Mouse (Mus musculus): ENCODE data around the gene Gm40193. TPM values are rescaled to one million over a fixed set of nuclear protein-coding genes. Genes with fewer than 3 reads are reported as not detected.
"Not testable (repeated sequence)": the region's sequence is repeated elsewhere in the genome, so short reads cannot be mapped to it uniquely, and the experiment has no call there.

The Gm40193 gene
- polyA plus RNA-seq, 1 experiment from 2014 or later = not detected

GRCm38 (mm10) chr11:70539423-70539822 is 6.7 kb upstream of the Gm40193 start:
- Histone ChIP-seq H3K9me3 (ENCODE audit: low read length) (no peaks in the 10 kb centered on the region), H3K9ac (replicated peaks) (peak overlapping the region; percentile 63), H3K27me3 (ENCODE audit: insufficient read depth, low read length) (peaks cover 5% of the 10 kb centered on the region; the same call in 1 of the 2 replicates), H3K4me1 (ENCODE audit: insufficient read depth) (peaks cover 4% of the 10 kb centered on the region; the same call in 1 of the 2 replicates), H3K27ac (ENCODE audit: low read depth) (peak overlapping the region; percentile 34; the same call in 1 of the 2 replicates), H3K36me3 (replicated peaks; ENCODE audit: insufficient read depth, low read length) (no peaks in the 10 kb centered on the region), H3K4me3 (ENCODE audit: low read depth, low read length) (peak overlapping the region; percentile 58), H3K4me2 (ENCODE audit: low read depth, low read length) (peak overlapping the region; percentile 79)
- no peak for TF ChIP-seq EP300 (IDR thresholded peaks at IDR 0.05; ENCODE audit: low read depth)
- TF ChIP-seq CTCF (IDR thresholded peaks at IDR 0.05; ENCODE audit: low read depth) = no peak
- 14% methylated on average over 9 of the region's 9 CpGs for WGBS (ENCODE audit: insufficient replicate concordance)
- ATAC-seq (no peak), DNase-seq (no peak)

DNA sequence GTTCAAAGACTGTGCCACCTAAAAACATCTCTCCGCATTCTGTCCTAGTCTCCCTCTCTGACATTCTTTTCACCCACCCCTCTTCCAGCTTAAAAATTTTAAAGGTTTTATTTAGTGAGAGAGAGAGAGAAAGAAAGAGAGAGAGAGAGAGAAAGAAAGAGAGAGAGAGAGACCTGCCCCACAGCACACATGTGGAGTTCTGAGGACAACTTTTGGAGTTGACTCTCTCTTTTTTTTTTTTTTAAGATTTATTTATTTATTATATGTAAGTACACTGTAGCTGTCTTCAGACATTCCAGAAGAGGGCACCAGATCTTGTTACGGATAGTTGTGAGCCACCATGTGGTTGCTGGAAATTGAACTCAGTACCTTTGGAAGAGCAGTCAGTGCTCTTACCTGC is 1.7 kb downstream of the Gm40193 start:
- TF ChIP-seq CTCF (IDR thresholded peaks at IDR 0.05; ENCODE audit: low read depth) = 0 out of 2 replicates have a peak, but pooled peaks have one; percentile 12
- not testable (repeated sequence) for H3K9ac ChIP-seq (replicated peaks); H3K27me3 ChIP-seq (ENCODE audit: insufficient read depth, low read length); H3K9me3 ChIP-seq (ENCODE audit: low read length); H3K4me3 ChIP-seq (ENCODE audit: low read depth, low read length); H3K27ac ChIP-seq (ENCODE audit: low read depth); ATAC-seq; H3K4me2 ChIP-seq (ENCODE audit: low read depth, low read length); DNase-seq; H3K4me1 ChIP-seq (ENCODE audit: insufficient read depth)
- H3K36me3 ChIP-seq (replicated peaks; ENCODE audit: insufficient read depth, low read length) = peaks cover 12% of the 10 kb centered on the region
- 75% methylated on average over 2 of the region's 2 CpGs for WGBS (ENCODE audit: insufficient replicate concordance)

DNA sequence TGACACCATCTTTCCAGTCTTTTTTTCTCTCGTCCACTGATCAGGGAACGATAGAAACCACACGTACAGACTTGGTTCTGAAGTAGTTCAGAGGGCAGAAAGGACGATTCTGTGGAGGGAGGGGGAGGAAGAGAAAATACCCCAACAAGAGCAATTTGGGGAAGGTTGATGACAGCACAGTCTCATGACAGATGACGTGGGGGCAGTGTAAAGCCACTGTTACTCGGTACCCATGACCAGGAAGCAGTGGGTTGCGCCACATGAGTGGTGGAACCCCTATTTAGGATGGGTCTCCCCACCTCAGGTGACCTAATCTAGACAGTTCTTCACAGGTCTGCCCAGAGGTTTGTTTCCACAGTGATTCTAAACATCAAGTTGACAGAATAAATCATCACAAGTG is 4.1 kb downstream of the Gm40193 start:
- no peaks in the 10 kb centered on the region for H3K9me3 ChIP-seq (ENCODE audit: low read length)
- 75% methylated on average over 7 of the region's 7 CpGs for WGBS (ENCODE audit: insufficient replicate concordance)
- H3K9ac ChIP-seq (replicated peaks) = no peak overlapping the region
- H3K36me3 ChIP-seq (replicated peaks; ENCODE audit: insufficient read depth, low read length) = peaks cover 12% of the 10 kb centered on the region
- peaks cover 6% of the 10 kb centered on the region for H3K4me1 ChIP-seq (ENCODE audit: insufficient read depth)
- no peak overlapping the region for H3K4me2 ChIP-seq (ENCODE audit: low read depth, low read length)
- H3K4me3 ChIP-seq (ENCODE audit: low read depth, low read length) = no peak overlapping the region
- DNase-seq = no peak
- TF ChIP-seq CTCF (IDR thresholded peaks at IDR 0.05; ENCODE audit: low read depth) (no peak), EP300 (IDR thresholded peaks at IDR 0.05; ENCODE audit: low read depth) (no peak)
- no peak for ATAC-seq
- H3K27me3 ChIP-seq (ENCODE audit: insufficient read depth, low read length) = no peaks in the 10 kb centered on the region
- no peak overlapping the region for H3K27ac ChIP-seq (ENCODE audit: low read depth)

- peaks cover 6% of the 10 kb centered on the region for H3K4me1 ChIP-seq (ENCODE audit: insufficient read depth)
- H3K27me3 ChIP-seq (ENCODE audit: insufficient read depth, low read length) = no peaks in the 10 kb centered on the region
- H3K4me2 ChIP-seq (ENCODE audit: low read depth, low read length) = peak overlapping the region; percentile 80
- H3K36me3 ChIP-seq (replicated peaks; ENCODE audit: insufficient read depth, low read length) = peaks cover 12% of the 10 kb centered on the region
- TF ChIP-seq EP300 (IDR thresholded peaks at IDR 0.05; ENCODE audit: low read depth) = no peak
- no peak for TF ChIP-seq CTCF (IDR thresholded peaks at IDR 0.05; ENCODE audit: low read depth)
- peak overlapping the region; percentile 76; the same call in 1 of the 2 replicates for H3K9ac ChIP-seq (replicated peaks)
- ATAC-seq (no peak), DNase-seq (no peak)
- H3K9me3 ChIP-seq (ENCODE audit: low read length) = no peaks in the 10 kb centered on the region
- H3K27ac ChIP-seq (ENCODE audit: low read depth) = no peak overlapping the region
- H3K4me3 ChIP-seq (ENCODE audit: low read depth, low read length) = peak overlapping the region; percentile 86
- 87% methylated on average over 12 of the region's 12 CpGs for WGBS (ENCODE audit: insufficient replicate concordance)
Measured at GRCm38 (mm10) chr11:70526211-70526610, 6.5 kb downstream of the Gm40193 start.

- Histone ChIP-seq H3K4me2 (ENCODE audit: low read depth, low read length) (peak overlapping the region; percentile 80), H3K27me3 (ENCODE audit: insufficient read depth, low read length) (no peaks in the 10 kb centered on the region), H3K36me3 (replicated peaks; ENCODE audit: insufficient read depth, low read length) (peaks cover 12% of the 10 kb centered on the region), H3K9ac (replicated peaks) (peak overlapping the region; percentile 76), H3K27ac (ENCODE audit: low read depth) (0 out of 2 replicates have a peak overlapping the region, but pooled peaks have one; percentile 55), H3K9me3 (ENCODE audit: low read length) (no peaks in the 10 kb centered on the region), H3K4me3 (ENCODE audit: low read depth, low read length) (peak overlapping the region; percentile 86), H3K4me1 (ENCODE audit: insufficient read depth) (peaks cover 6% of the 10 kb centered on the region)
- DNase-seq (no peak), ATAC-seq (peak; percentile 38)
- no peak for TF ChIP-seq CTCF (IDR thresholded peaks at IDR 0.05; ENCODE audit: low read depth)
- no peak for TF ChIP-seq EP300 (IDR thresholded peaks at IDR 0.05; ENCODE audit: low read depth)
- 3% methylated on average over 12 of the region's 12 CpGs for WGBS (ENCODE audit: insufficient replicate concordance)
Measured at GRCm38 (mm10) chr11:70525726-70526125, 7.0 kb downstream of the Gm40193 start.

DNA sequence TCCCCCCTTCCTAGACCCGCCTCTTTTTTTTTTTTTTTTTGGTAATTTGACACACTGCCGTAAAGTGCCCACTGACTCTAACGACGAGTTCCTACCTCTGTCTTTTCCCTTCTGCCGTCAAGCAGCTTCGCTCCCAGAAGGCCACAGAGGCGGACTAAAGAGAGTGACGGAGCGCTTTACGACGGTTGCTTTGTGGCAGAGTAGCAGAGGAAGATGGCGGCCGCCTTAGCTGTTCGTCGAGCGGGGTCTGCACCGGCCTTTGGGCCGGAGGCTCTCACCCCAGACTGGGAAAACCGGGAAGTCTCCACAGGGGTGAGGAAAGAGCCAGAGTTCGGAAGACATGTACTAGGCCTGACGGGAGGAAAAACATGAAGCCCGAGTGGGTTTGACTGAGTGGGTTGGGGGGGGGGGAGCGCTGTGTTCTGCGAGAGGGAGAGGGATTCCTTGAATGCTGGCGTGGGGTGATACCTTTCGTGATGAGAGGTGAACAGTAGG is 7.5 kb downstream of the Gm40193 start, which contains the start of gene Psmb6:
Gene Psmb6 (plus strand): TSS at position 184 of the 495 bp plus-strand sequence.
- DNase-seq (peak; percentile 89), ATAC-seq (peak; percentile 95)
- H3K9ac ChIP-seq (replicated peaks) = peak within 1 kb of the TSS; percentile 76
- peaks cover 6% of the 10 kb centered on the region for H3K4me1 ChIP-seq (ENCODE audit: insufficient read depth)
- peak within 1 kb of the TSS; percentile 86 for H3K4me3 ChIP-seq (ENCODE audit: low read depth, low read length)
- peak within 1 kb of the TSS; percentile 80 for H3K4me2 ChIP-seq (ENCODE audit: low read depth, low read length)
- WGBS (ENCODE audit: insufficient replicate concordance) = under 1% methylated on average over 25 of the region's 26 CpGs
- H3K9me3 ChIP-seq (ENCODE audit: low read length) = no peaks in the 10 kb centered on the region
- peak; percentile 66 for TF ChIP-seq EP300 (IDR thresholded peaks at IDR 0.05; ENCODE audit: low read depth)
- TF ChIP-seq CTCF (IDR thresholded peaks at IDR 0.05; ENCODE audit: low read depth) = no peak
- H3K36me3 ChIP-seq (replicated peaks; ENCODE audit: insufficient read depth, low read length) = peaks cover 12% of the 10 kb centered on the region
- peak within 1 kb of the TSS; percentile 75 for H3K27ac ChIP-seq (ENCODE audit: low read depth)
- H3K27me3 ChIP-seq (ENCODE audit: insufficient read depth, low read length) = no peaks in the 10 kb centered on the region

All from liver, postnatal 0 days (tissue).